Mouse (Mus musculus) midbrain, embryonic 16.5 days (tissue): ENCODE measurements around the gene Arrdc1. TPM values are rescaled to one million over a fixed set of nuclear protein-coding genes. Genes with fewer than 3 reads are reported as not detected.
"Not testable (repeated sequence)": the region's sequence is repeated elsewhere in the genome, so short reads cannot be mapped to it uniquely, and the experiment has no call there.

ENCODE experiments used
- ATAC-seq: fragments of 200-750 bp; cut with Nextera tagmentation; 2 replicates; pipeline ENCODE4 v1.8.0; 2017; ENCODE audit warnings: moderate TSS enrichment
- H3K27ac ChIP-seq: fragments of 300-500 bp; sonication (generic); 2 replicates; pipeline ENCODE4 v1.5.1; 2014; ENCODE audit warnings: mild to moderate bottlenecking, low read length, mixed read lengths
- H3K27me3 ChIP-seq: fragments of 300-500 bp; sonication (generic); 2 replicates; pipeline ENCODE4 v1.6.1; 2014; ENCODE audit warnings: low read depth, low read length, mixed read lengths; ENCODE audit not compliant: control insufficient read depth, insufficient read depth
- H3K36me3 ChIP-seq: fragments of 300-500 bp; sonication (generic); 2 replicates; pipeline ENCODE4 v1.6.1; 2014; ENCODE audit warnings: mild to moderate bottlenecking, low read length, moderate library complexity, mixed read lengths; ENCODE audit not compliant: control insufficient read depth, insufficient read depth
- H3K4me1 ChIP-seq: fragments of 300-500 bp; sonication (generic); 2 replicates; pipeline ENCODE4 v1.6.1; 2014; ENCODE audit warnings: mild to moderate bottlenecking, low read length, mixed read lengths; ENCODE audit not compliant: control insufficient read depth, insufficient read depth
- H3K4me2 ChIP-seq: fragments of 300-500 bp; sonication (generic); 2 replicates; pipeline ENCODE4 v1.6.1; 2014; ENCODE audit warnings: mild to moderate bottlenecking, low read length, mixed read lengths
- H3K4me3 ChIP-seq: fragments of 300-500 bp; sonication (generic); 2 replicates; pipeline ENCODE4 v1.5.1; 2014; ENCODE audit warnings: low read depth, mild to moderate bottlenecking, low read length, moderate library complexity, mixed read lengths
- H3K9ac ChIP-seq: fragments of 300-500 bp; sonication (generic); 2 replicates; pipeline ENCODE4 v1.6.1; 2014; ENCODE audit warnings: low read depth, low read length, mixed read lengths
- H3K9me3 ChIP-seq: fragments of 300-500 bp; sonication (generic); replicated peaks from 2 replicates; pipeline ENCODE4 v1.6.1; 2014; ENCODE audit warnings: mild to moderate bottlenecking, low read length, mixed read lengths; ENCODE audit not compliant: control insufficient read depth, poor library complexity, severe bottlenecking
- WGBS: fragments of 180-500 bp; shearing (Covaris S2); extraction: QIAGEN DNeasy Blood & Tissue Kit; methylation state at CpG from one replicate; pipeline ENCODE4 v1.1.7; 2014; 5-methylcytosine and 5-hydroxymethylcytosine counted together
- polyA plus RNA-seq: library from polyadenylated mRNA; unstranded; fragments of >200 nt; fragmentation: Nextera tagmentation; extraction: Ambion mirVana; gene quantifications from 2 replicates; pipeline ENCODE4 v1.2.1, GENCODE M21; 2015

The Arrdc1 gene
- polyA plus RNA-seq, result 40.6 and 43.7 TPM in 2 replicates

GRCm38 (mm10) chr2:24935057-24935796, at the start of gene Arrdc1:
TSS of gene Arrdc1 (minus strand) at chr2:24935252.
- WGBS, result 0% methylated on average over 40 of the region's 49 CpGs
- Histone ChIP-seq H3K4me2 (peak within 1 kb of the TSS; percentile 68), H3K27ac (peak within 1 kb of the TSS; percentile 53), H3K4me3 (peak within 1 kb of the TSS; percentile 57), H3K9ac (peak within 1 kb of the TSS; percentile 77), H3K27me3 (no peaks in the 10 kb centered on the region), H3K36me3 (no peaks in the 10 kb centered on the region), H3K9me3 (no peaks in the 10 kb centered on the region), H3K4me1 (peaks cover 12% of the 10 kb centered on the region)
- peak; percentile 91 for ATAC-seq

- H3K9me3 ChIP-seq, result no peaks in the 10 kb centered on the region
- WGBS, result 93% methylated on average over 5 of the region's 5 CpGs
- ATAC-seq, result no peak
Measured at GRCm38 (mm10) chr2:24976960-24977359, 41.9 kb upstream of the Arrdc1 start.

GRCm38 (mm10) chr2:24975704-24976297, 40.7 kb upstream of the Arrdc1 start, which contains the start of gene Pnpla7:
TSS of gene Pnpla7 (plus strand) at chr2:24976033.
- peak within 1 kb of the TSS; percentile 86 for H3K27ac ChIP-seq
- H3K9me3 ChIP-seq, result no peaks in the 10 kb centered on the region
- H3K9ac ChIP-seq, result peak within 1 kb of the TSS; percentile 89
- no peak; the same call in 1 of the 2 replicates for ATAC-seq
- no peaks in the 10 kb centered on the region for H3K27me3 ChIP-seq
- peak within 1 kb of the TSS; percentile 82 for H3K4me3 ChIP-seq
- peaks cover 18% of the 10 kb centered on the region for H3K4me1 ChIP-seq
- peaks cover 5% of the 10 kb centered on the region; the same call in 1 of the 2 replicates for H3K36me3 ChIP-seq
- peak within 1 kb of the TSS; percentile 97 for H3K4me2 ChIP-seq
- whole genome bisulfite sequencing, result under 1% methylated on average over 16 of the region's 16 CpGs

More at GRCm38 (mm10) chr2:24976960-24977359, 41.9 kb upstream of the Arrdc1 start:
- Histone ChIP-seq H3K4me1 (peaks cover 18% of the 10 kb centered on the region), H3K27me3 (no peaks in the 10 kb centered on the region), H3K9ac (no peak overlapping the region), H3K4me2 (no peak overlapping the region), H3K27ac (no peak overlapping the region), H3K36me3 (peaks cover 5% of the 10 kb centered on the region; the same call in 1 of the 2 replicates), H3K4me3 (no peak overlapping the region)

- Histone ChIP-seq H3K4me2 (peak within 1 kb of the TSS; percentile 97), H3K9me3 (no peaks in the 10 kb centered on the region), H3K27ac (peak within 1 kb of the TSS; percentile 86), H3K9ac (peak within 1 kb of the TSS; percentile 89), H3K36me3 (peaks cover 10% of the 10 kb centered on the region), H3K4me3 (peak within 1 kb of the TSS; percentile 82), H3K4me1 (peaks cover 18% of the 10 kb centered on the region), H3K27me3 (no peaks in the 10 kb centered on the region)
- WGBS, result under 1% methylated on average over 64 of the region's 64 CpGs
- peak; percentile 100 for ATAC-seq
Measured at GRCm38 (mm10) chr2:24974906-24975703, 40.1 kb upstream of the Arrdc1 start, which contains the start of gene Mrpl41. TSS of gene Mrpl41 (minus strand) at chr2:24975098.

GRCm38 (mm10) chr2:24974452-24974851, 39.4 kb upstream of the Arrdc1 start:
- Histone ChIP-seq H3K9ac (peak overlapping the region; percentile 89), H3K4me1 (peaks cover 18% of the 10 kb centered on the region), H3K4me3 (peak overlapping the region; percentile 82), H3K36me3 (peaks cover 16% of the 10 kb centered on the region), H3K27ac (peak overlapping the region; percentile 83), H3K4me2 (peak overlapping the region; percentile 71)
- H3K9me3 ChIP-seq, H3K27me3 ChIP-seq: not testable (repeated sequence)
- 0% methylated on average over 17 of the region's 17 CpGs for WGBS
- peak; percentile 1 for ATAC-seq

GRCm38 (mm10) chr2:24970386-24970785, 35.3 kb upstream of the Arrdc1 start:
- Histone ChIP-seq H3K9me3 (no peaks in the 10 kb centered on the region), H3K4me1 (peaks cover 10% of the 10 kb centered on the region), H3K36me3 (peaks cover 32% of the 10 kb centered on the region), H3K4me3 (no peak overlapping the region), H3K4me2 (no peak overlapping the region), H3K9ac (no peak overlapping the region), H3K27me3 (no peaks in the 10 kb centered on the region), H3K27ac (no peak overlapping the region)
- no peak for ATAC-seq
- WGBS, result 80% methylated on average over 4 of the region's 4 CpGs

- peak within 1 kb of the TSS; percentile 82 for H3K9ac ChIP-seq
- H3K9me3 ChIP-seq, result no peaks in the 10 kb centered on the region
- under 1% methylated on average over 28 of the region's 28 CpGs for WGBS
- H3K4me2 ChIP-seq, result peak within 1 kb of the TSS; percentile 90
- H3K27me3 ChIP-seq, result no peaks in the 10 kb centered on the region
- H3K27ac ChIP-seq, result peak within 1 kb of the TSS; percentile 48
- ATAC-seq, result peak; percentile 96
- H3K4me3 ChIP-seq, result peak within 1 kb of the TSS; percentile 85
- H3K4me1 ChIP-seq, result peaks cover 7% of the 10 kb centered on the region
- H3K36me3 ChIP-seq, result peaks cover 22% of the 10 kb centered on the region
Measured at GRCm38 (mm10) chr2:24962304-24963000, 27.4 kb upstream of the Arrdc1 start, which contains the start of gene Dph7. TSS of gene Dph7 (plus strand) at chr2:24962400.

GRCm38 (mm10) chr2:24960910-24961309, 25.9 kb upstream of the Arrdc1 start:
- no peak for ATAC-seq
- Histone ChIP-seq H3K9ac (no peak overlapping the region), H3K27ac (no peak overlapping the region), H3K4me3 (no peak overlapping the region), H3K27me3 (no peaks in the 10 kb centered on the region), H3K4me2 (no peak overlapping the region), H3K36me3 (peaks cover 16% of the 10 kb centered on the region), H3K4me1 (peaks cover 7% of the 10 kb centered on the region), H3K9me3 (no peaks in the 10 kb centered on the region)
- WGBS, result 26% methylated on average over 3 of the region's 3 CpGs
